Mouse (Mus musculus) spleen, adult 2 months (tissue): ENCODE results near the gene Rspry1. TPM values are rescaled to one million over a fixed set of nuclear protein-coding genes. Genes with fewer than 3 reads are reported as not detected.
A peak's percentile ranks its signal among the peaks of the same experiment; 100 is the strongest.

Experiments
- DNase-seq, 2 experiments: peaks; one replicate each; pipeline versions ENCODE4 v3.0.0 to v3.0.0-alpha.2; 2012 to 2021; ENCODE audit warnings: low spot score in 2 of 2, low read depth in 1 of 2
- H3K27ac ChIP-seq: fragments of 200-500 bp; 2 replicates; pipeline ENCODE4 v1.5.1; 2012; ENCODE audit warnings: low read length, inconsistent platforms; ENCODE audit not compliant: insufficient read depth
- H3K27me3 ChIP-seq: fragments of 200-500 bp; 2 replicates; pipeline ENCODE4 v1.6.1; 2012; ENCODE audit warnings: mild to moderate bottlenecking, moderate library complexity, low read length, inconsistent platforms; ENCODE audit not compliant: control insufficient read depth, insufficient read depth
- H3K36me3 ChIP-seq: fragments of 200-500 bp; 2 replicates; pipeline ENCODE4 v1.6.1; 2012; ENCODE audit warnings: mild to moderate bottlenecking, low read length, inconsistent platforms; ENCODE audit not compliant: control insufficient read depth, insufficient read depth
- H3K4me1 ChIP-seq: fragments of 200-500 bp; 2 replicates; pipeline ENCODE4 v1.6.1; 2011; ENCODE audit warnings: inconsistent platforms; ENCODE audit not compliant: control insufficient read depth, insufficient read depth, insufficient read length
- H3K4me3 ChIP-seq: fragments of 200-500 bp; 2 replicates; pipeline ENCODE4 v1.5.1; 2011; ENCODE audit warnings: mild to moderate bottlenecking, inconsistent platforms; ENCODE audit not compliant: insufficient read depth, insufficient read length; ENCODE audit errors: extremely low read depth
- CTCF ChIP-seq: fragments of 200-500 bp; IDR thresholded peaks from 2 replicates; pipeline ENCODE4 v1.5.1; 2011; ENCODE audit warnings: mild to moderate bottlenecking, inconsistent platforms; ENCODE audit not compliant: insufficient read depth, insufficient read length, insufficient replicate concordance; ENCODE audit errors: extremely low read depth
- POLR2A ChIP-seq: fragments of 200-500 bp; IDR thresholded peaks from 2 replicates; pipeline ENCODE4 v1.6.1; 2011; ENCODE audit warnings: low read depth, low read length, inconsistent platforms
- WGBS: fragments of 180-500 bp; shearing (Covaris S2); methylation state at CpG from one replicate; pipeline ENCODE4 v1.1.7; 2018; 5-methylcytosine and 5-hydroxymethylcytosine counted together
- polyA plus RNA-seq: library from polyadenylated mRNA; depleted of rRNA; stranded (reverse); fragments of >200 nt; gene quantifications from 2 replicates; pipeline ENCODE4 v1.2.3, GENCODE M21; 2012

The Rspry1 gene
- polyA plus RNA-seq, 1 experiment = 5.1 TPM

- no peak overlapping the region for H3K4me3 ChIP-seq
- no peak for DNase-seq
- TF ChIP-seq POLR2A = no peak
- TF ChIP-seq CTCF = no peak
- H3K27me3 ChIP-seq = no peaks in the 10 kb centered on the region
- no peak overlapping the region for H3K27ac ChIP-seq
- no peaks in the 10 kb centered on the region for H3K36me3 ChIP-seq
- 89% methylated on average over 16 of the region's 16 CpGs for WGBS
- no peaks in the 10 kb centered on the region for H3K4me1 ChIP-seq
Measured at GRCm38 (mm10) chr8:94682732-94683524, 81.2 kb downstream of the Rspry1 start.

GRCm38 (mm10) chr8:94684287-94684686 is 82.5 kb downstream of the Rspry1 start:
- DNase-seq = no peak
- Histone ChIP-seq H3K4me1 (no peaks in the 10 kb centered on the region), H3K4me3 (no peak overlapping the region), H3K27ac (no peak overlapping the region), H3K36me3 (no peaks in the 10 kb centered on the region), H3K27me3 (no peaks in the 10 kb centered on the region)
- 91% methylated on average over 4 of the region's 4 CpGs for WGBS
- TF ChIP-seq CTCF (no peak), POLR2A (no peak)

- no peak overlapping the region for H3K4me3 ChIP-seq
- H3K27ac ChIP-seq = no peak overlapping the region
- DNase-seq = no peak
- TF ChIP-seq CTCF = no peak
- TF ChIP-seq POLR2A = no peak
- 86% methylated on average over 9 of the region's 9 CpGs for WGBS
- no peaks in the 10 kb centered on the region for H3K27me3 ChIP-seq
- H3K36me3 ChIP-seq = no peaks in the 10 kb centered on the region
- no peaks in the 10 kb centered on the region for H3K4me1 ChIP-seq
Measured at GRCm38 (mm10) chr8:94685953-94686352, 84.2 kb downstream of the Rspry1 start.

- Histone ChIP-seq H3K27ac (no peak overlapping the region), H3K27me3 (peaks cover 12% of the 10 kb centered on the region), H3K4me1 (peaks cover 8% of the 10 kb centered on the region), H3K4me3 (no peak overlapping the region), H3K36me3 (no peaks in the 10 kb centered on the region)
- TF ChIP-seq CTCF (no peak), POLR2A (no peak)
- no peak for DNase-seq
- WGBS = 24% methylated on average over 6 of the region's 6 CpGs
Measured at GRCm38 (mm10) chr8:94694701-94695100, 93.0 kb downstream of the Rspry1 start.

- Histone ChIP-seq H3K36me3 (no peaks in the 10 kb centered on the region), H3K27ac (no peak overlapping the region), H3K4me3 (peak overlapping the region; percentile 48; the same call in 1 of the 2 replicates), H3K4me1 (peaks cover 8% of the 10 kb centered on the region), H3K27me3 (peaks cover 12% of the 10 kb centered on the region)
- DNase-seq = no peak
- 4% methylated on average over 31 of the region's 31 CpGs for WGBS
- TF ChIP-seq POLR2A (no peak), CTCF (no peak)
Measured at GRCm38 (mm10) chr8:94695341-94695993, 93.7 kb downstream of the Rspry1 start.

- H3K27me3 ChIP-seq = peaks cover 12% of the 10 kb centered on the region
- WGBS = 1% methylated on average over 41 of the region's 41 CpGs
- peaks cover 8% of the 10 kb centered on the region for H3K4me1 ChIP-seq
- TF ChIP-seq CTCF = no peak
- no peak for TF ChIP-seq POLR2A
- peak in 1 of 2 experiments; percentile 36 for DNase-seq
- H3K27ac ChIP-seq = no peak within 1 kb of the TSS
- no peaks in the 10 kb centered on the region for H3K36me3 ChIP-seq
- peak within 1 kb of the TSS; percentile 48; the same call in 1 of the 2 replicates for H3K4me3 ChIP-seq
Measured at GRCm38 (mm10) chr8:94695994-94696384, 94.3 kb downstream of the Rspry1 start, which contains the start of gene Pllp. Pllp (minus strand) TSS chr8:94696278.
